In genomic region chr12:58924025-58924424, GRCm38 (mm10) we compare ENCODE assay signal across 8 mouse cellular contexts.
DNase-seq lines count a peak whose midpoint lies in the region; ATAC-seq and TF ChIP-seq lines count a peak whose summit lies in the region.

No protein-coding gene starts in this region.

- TF ChIP-seq CTCF in bone marrow macrophage, adult 2 months (IDR thresholded peaks at IDR 0.05; ENCODE audit: low read depth, low read length), result 0 out of 2 replicates have a peak, but pooled peaks have one; percentile 11
- TF ChIP-seq CTCF in stomach, postnatal 0 days (IDR thresholded peaks at IDR 0.05; ENCODE audit: low read depth), result peak; percentile 76

- TF ChIP-seq POLR2A in bone marrow macrophage, adult 2 months (IDR thresholded peaks at IDR 0.05; ENCODE audit: borderline replicate concordance, low read depth, low read length), result no peak

- intact Hi-C loops in left cerebral cortex, postnatal 4 days (cut with DNase I), result loop anchor here (10.0 kb wide), 1 partner anchor 119 kb away; no protein-coding TSS in a partner anchor

- peak; percentile 15 for DNase-seq in kidney, adult 18-20 months
- no peak for DNase-seq in kidney, adult 11 months
- peak; percentile 41 for DNase-seq in ES-CJ7 (ENCODE audit: low read depth, low spot score)
- peak; percentile 68 for DNase-seq in hindbrain, embryonic 14.5 days (ENCODE audit: low spot score)
- DNase-seq in left cerebral cortex, postnatal 4 days, result peak; percentile 35
- DNase-seq in stomach, postnatal 0 days (ENCODE audit: low spot score), result peak; percentile 26
- DNase-seq in spleen, postnatal 36 days (ENCODE audit: low spot score in 2 of 2), result no peak

- H3K9ac ChIP-seq in hindbrain, embryonic 14.5 days, result no peak overlapping the region
- H3K9ac ChIP-seq in stomach, postnatal 0 days (ENCODE audit: low read length), result no peak overlapping the region

- no peaks in the 10 kb centered on the region for H3K36me3 ChIP-seq in hindbrain, embryonic 14.5 days (replicated peaks; ENCODE audit: control insufficient read depth, insufficient read depth)
- H3K36me3 ChIP-seq in stomach, postnatal 0 days (ENCODE audit: control insufficient read depth, insufficient read depth, low read length), result no peaks in the 10 kb centered on the region

- no peak overlapping the region for H3K4me3 ChIP-seq in bone marrow macrophage, adult 2 months (ENCODE audit: insufficient read depth, low read length)
- H3K4me3 ChIP-seq in hindbrain, embryonic 14.5 days (replicated peaks; ENCODE audit: low read length), result no peak overlapping the region
- H3K4me3 ChIP-seq in stomach, postnatal 0 days (ENCODE audit: low read depth, low read length), result no peak overlapping the region

- ATAC-seq in hindbrain, embryonic 14.5 days (ENCODE audit: low FRiP score), result no peak
- ATAC-seq in stomach, postnatal 0 days (ENCODE audit: low FRiP score, low TSS enrichment), result no peak

- no peaks in the 10 kb centered on the region for H3K9me3 ChIP-seq in hindbrain, embryonic 14.5 days (ENCODE audit: control insufficient read depth, low read length)
- no peaks in the 10 kb centered on the region for H3K9me3 ChIP-seq in stomach, postnatal 0 days (ENCODE audit: control insufficient read depth, low read length)

- H3K27me3 ChIP-seq in hindbrain, embryonic 14.5 days (ENCODE audit: control insufficient read depth, insufficient read depth, low read length), result no peaks in the 10 kb centered on the region
- H3K27me3 ChIP-seq in stomach, postnatal 0 days (ENCODE audit: control insufficient read depth, insufficient read depth, low read length), result no peaks in the 10 kb centered on the region

- TF ChIP-seq EP300 in stomach, postnatal 0 days (optimal IDR thresholded peaks at IDR 0.05), result no peak

- H3K4me2 ChIP-seq in hindbrain, embryonic 14.5 days (replicated peaks), result no peak overlapping the region
- no peak overlapping the region for H3K4me2 ChIP-seq in stomach, postnatal 0 days (replicated peaks; ENCODE audit: low read depth)

- H3K27ac ChIP-seq in bone marrow macrophage, adult 2 months (ENCODE audit: insufficient read depth, low read depth, low read length), result no peak overlapping the region
- H3K27ac ChIP-seq in hindbrain, embryonic 14.5 days, result no peak overlapping the region
- H3K27ac ChIP-seq in stomach, postnatal 0 days (replicated peaks), result no peak overlapping the region

- H3K4me1 ChIP-seq in bone marrow macrophage, adult 2 months (ENCODE audit: control insufficient read depth, insufficient read depth, low read length), result no peaks in the 10 kb centered on the region
- H3K4me1 ChIP-seq in hindbrain, embryonic 14.5 days (replicated peaks; ENCODE audit: control insufficient read depth, insufficient read depth, low read length), result no peaks in the 10 kb centered on the region
- no peaks in the 10 kb centered on the region for H3K4me1 ChIP-seq in stomach, postnatal 0 days (replicated peaks; ENCODE audit: control insufficient read depth, insufficient read depth)

- 76% methylated on average over 3 of the region's 3 CpGs for WGBS in hindbrain, embryonic 14.5 days
- WGBS in stomach, postnatal 0 days, result 74% methylated on average over 3 of the region's 3 CpGs

Comparison
In these comparisons a context has a peak if more than half of its experiments do, and no peak if none do; other contexts are left out.
1. DNase-seq: peak in kidney, adult 18-20 months (single experiment), ES-CJ7 (single experiment), hindbrain, embryonic 14.5 days (single experiment), left cerebral cortex, postnatal 4 days (single experiment) and stomach, postnatal 0 days (single experiment); none in kidney, adult 11 months (single experiment) and spleen, postnatal 36 days (0 of 2).